7 mouse cellular contexts compared by ENCODE assay signal in the genomic region with DNA sequence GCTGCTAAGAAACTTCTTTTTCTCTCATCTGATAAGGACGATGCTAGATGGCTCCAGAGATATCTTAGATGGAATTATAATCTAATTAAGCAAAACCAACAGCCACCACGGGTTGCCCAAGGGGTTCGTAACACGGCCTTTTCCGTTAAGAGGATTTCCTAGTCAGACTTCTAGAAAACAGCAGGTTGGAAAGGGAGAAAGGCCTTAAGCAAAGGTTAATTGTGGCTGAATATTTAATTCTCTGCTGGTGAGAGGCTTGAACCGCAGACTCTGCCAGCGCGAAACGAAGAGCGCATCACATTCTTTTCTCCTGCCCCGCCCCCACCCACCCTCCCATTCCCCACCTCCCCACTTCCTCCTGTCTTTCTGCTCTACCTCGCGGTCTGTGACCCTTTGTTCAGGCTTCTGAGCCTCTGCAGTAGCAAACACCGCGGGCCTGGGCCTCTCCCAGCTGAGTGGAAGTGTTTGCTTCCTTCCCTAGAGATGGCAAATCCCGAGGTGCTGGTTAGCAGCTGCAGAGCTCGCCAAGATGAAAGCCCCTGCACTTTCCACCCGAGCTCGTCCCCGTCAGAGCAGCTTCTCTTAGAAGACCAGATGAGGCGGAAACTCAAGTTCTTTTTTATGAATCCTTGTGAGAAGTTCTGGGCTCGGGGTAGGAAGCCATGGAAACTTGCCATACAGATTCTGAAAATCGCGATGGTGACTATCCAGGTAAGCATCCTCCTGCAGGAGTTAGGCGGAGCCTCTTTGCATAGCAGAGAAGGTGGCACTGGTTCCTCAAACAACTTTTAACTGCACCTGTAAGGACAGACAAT. TPM values are rescaled to one million over a fixed set of nuclear protein-coding genes. Genes with fewer than 3 reads are reported as not detected.
DNase-seq lines count a peak whose midpoint lies in the region; ATAC-seq and TF ChIP-seq lines count a peak whose summit lies in the region.

No protein-coding gene starts in this region.

- H3K9ac ChIP-seq in CH12.LX (ENCODE audit: insufficient read depth, low read depth) = peak overlapping the region; percentile 90
- no peak overlapping the region for H3K9ac ChIP-seq in hindbrain, embryonic 14.5 days
- H3K9ac ChIP-seq in midbrain, embryonic 13.5 days (replicated peaks) = peak overlapping the region; percentile 49; the same call in 1 of the 2 replicates

- no peak for TF ChIP-seq CTCF in CH12.LX (conservative IDR thresholded peaks at IDR 0.05 in 1 of 2, IDR thresholded peaks at IDR 0.05 in 1 of 2; ENCODE audit: low read depth in 2 of 2, low read length in 2 of 2)

- in situ Hi-C loops in CH12.LX (cut with MboI; ENCODE audit: low pct_ligation_motif_present, low pct_unique_long_range_greater_than_20kb, low sequenced_read_pairs) = no loop called here

- H3K27me3 ChIP-seq in CH12.LX (replicated peaks) = no peaks in the 10 kb centered on the region
- H3K27me3 ChIP-seq in hindbrain, embryonic 14.5 days (ENCODE audit: control insufficient read depth, insufficient read depth, low read length) = peaks cover 21% of the 10 kb centered on the region
- H3K27me3 ChIP-seq in midbrain, embryonic 13.5 days = peaks cover 25% of the 10 kb centered on the region

- peaks cover 18 to 58% of the 10 kb centered on the region in 2 experiments for H3K4me1 ChIP-seq in CH12.LX (ENCODE audit: control insufficient read depth in 1 of 2, insufficient read depth in 2 of 2)
- peaks cover 3% of the 10 kb centered on the region; the same call in 1 of the 2 replicates for H3K4me1 ChIP-seq in hindbrain, embryonic 14.5 days (replicated peaks; ENCODE audit: control insufficient read depth, insufficient read depth, low read length)
- H3K4me1 ChIP-seq in midbrain, embryonic 13.5 days (replicated peaks) = peaks cover 16% of the 10 kb centered on the region

- WGBS in hindbrain, embryonic 14.5 days = 7% methylated on average over 25 of the region's 25 CpGs
- WGBS in midbrain, embryonic 13.5 days = 5% methylated on average over 25 of the region's 25 CpGs

- peak overlapping the region; percentile 63 for H3K27ac ChIP-seq in CH12.LX (ENCODE audit: insufficient read depth, low read depth)
- H3K27ac ChIP-seq in hindbrain, embryonic 14.5 days = no peak overlapping the region
- no peak overlapping the region for H3K27ac ChIP-seq in midbrain, embryonic 13.5 days

- peak; percentile 55 for ATAC-seq in activated CD4-positive, CD25-positive, alpha-beta regulatory T cell, adult 4 months
- no peak for ATAC-seq in hindbrain, embryonic 14.5 days (ENCODE audit: low FRiP score)
- peak; percentile 59 for ATAC-seq in midbrain, embryonic 13.5 days

- dilution Hi-C loops in CH12.LX (cut with MboI; ENCODE audit: extremely low pct_ligation_motif_present, extremely low pct_unique_long_range_greater_than_20kb, low sequenced_read_pairs) = no loop called here

- DNase-seq in CH12.LX (ENCODE audit: extremely low read depth) = peak; percentile 76
- no peak for DNase-seq in hindbrain, embryonic 14.5 days (ENCODE audit: low spot score)
- DNase-seq in thymus, postnatal 4 days = peak; percentile 80
- no peak for DNase-seq in adrenal gland, postnatal 10 days
- no peak for DNase-seq in frontal cortex, postnatal 14 days (ENCODE audit: low spot score in 2 of 2)

- H3K9me3 ChIP-seq in CH12.LX (replicated peaks; ENCODE audit: low read length) = no peaks in the 10 kb centered on the region
- no peaks in the 10 kb centered on the region for H3K9me3 ChIP-seq in hindbrain, embryonic 14.5 days (ENCODE audit: control insufficient read depth, low read length)
- H3K9me3 ChIP-seq in midbrain, embryonic 13.5 days = no peaks in the 10 kb centered on the region

- peak; percentile 67; the same call in 1 of the 2 replicates for TF ChIP-seq POLR2A in CH12.LX (IDR thresholded peaks at IDR 0.05; ENCODE audit: low read depth, low read length)

- no peaks in the 10 kb centered on the region for H3K36me3 ChIP-seq in CH12.LX (replicated peaks in 1 of 2; ENCODE audit: control insufficient read depth in 1 of 2, insufficient read depth in 1 of 2, low read length in 1 of 2)
- H3K36me3 ChIP-seq in hindbrain, embryonic 14.5 days (replicated peaks; ENCODE audit: control insufficient read depth, insufficient read depth) = no peaks in the 10 kb centered on the region
- H3K36me3 ChIP-seq in midbrain, embryonic 13.5 days = no peaks in the 10 kb centered on the region

- H3K4me2 ChIP-seq in CH12.LX (ENCODE audit: insufficient read depth, low read depth, poor library complexity, severe bottlenecking) = peak overlapping the region; percentile 62
- H3K4me2 ChIP-seq in hindbrain, embryonic 14.5 days (replicated peaks) = peak overlapping the region; percentile 35
- peak overlapping the region; percentile 41 for H3K4me2 ChIP-seq in midbrain, embryonic 13.5 days (replicated peaks)

- no peak for TF ChIP-seq RAD21 in CH12.LX (IDR thresholded peaks at IDR 0.05; ENCODE audit: low read depth, low read length)

- H3K79me2 ChIP-seq in CH12.LX (replicated peaks; ENCODE audit: control insufficient read depth, extremely low read depth, insufficient read depth, poor library complexity, severe bottlenecking) = no peaks in the 10 kb centered on the region

- TF ChIP-seq EP300 in CH12.LX (IDR thresholded peaks at IDR 0.05; ENCODE audit: low read length) = no peak

- H3K4me3 ChIP-seq in CH12.LX (replicated peaks in 1 of 3; ENCODE audit: low read depth in 2 of 3, low read length in 2 of 3, poor library complexity in 1 of 3) = peak overlapping the region; percentile 50 to 65 (median 53)
- H3K4me3 ChIP-seq in hindbrain, embryonic 14.5 days (replicated peaks; ENCODE audit: low read length) = no peak overlapping the region; the same call in 1 of the 2 replicates
- H3K4me3 ChIP-seq in midbrain, embryonic 13.5 days (replicated peaks) = peak overlapping the region; percentile 17

TF ChIP-seq in CH12.LX, 34 proteins besides CTCF, POLR2A, EP300 and RAD21:
- TF ChIP-seq BHLHE40 (IDR thresholded peaks at IDR 0.05; ENCODE audit: low read depth, low read length) = no peak
- TF ChIP-seq TCF12 (IDR thresholded peaks at IDR 0.05; ENCODE audit: low read depth, low read length) = peak; percentile 53; the same call in 1 of the 2 replicates
- TF ChIP-seq UBTF (IDR thresholded peaks at IDR 0.05; ENCODE audit: low read depth, low read length) = 0 out of 2 replicates have a peak, but pooled peaks have one; percentile 15
- 0 out of 2 replicates have a peak, but pooled peaks have one; percentile 25 for TF ChIP-seq CHD1 (IDR thresholded peaks at IDR 0.05; ENCODE audit: low read depth, low read length)
- peak; percentile 46 for TF ChIP-seq JUND (conservative IDR thresholded peaks at IDR 0.05; ENCODE audit: low read depth, low read length)
- TF ChIP-seq E2F4 (IDR thresholded peaks at IDR 0.05; ENCODE audit: insufficient replicate concordance, low read depth, low read length) = 0 out of 2 replicates have a peak, but pooled peaks have one; percentile 53
- TF ChIP-seq MEF2A (IDR thresholded peaks at IDR 0.05; ENCODE audit: borderline replicate concordance, low read depth, low read length) = no peak
- TF ChIP-seq CHD2 (IDR thresholded peaks at IDR 0.05; ENCODE audit: low read length) = peak; percentile 60; the same call in 1 of the 2 replicates
- no peak for TF ChIP-seq MXI1 (IDR thresholded peaks at IDR 0.05; ENCODE audit: low read depth, low read length)
- peak; percentile 12; the same call in 1 of the 2 replicates for TF ChIP-seq NELFE (IDR thresholded peaks at IDR 0.05; ENCODE audit: low read depth, low read length)
- peak; percentile 79; the same call in 1 of the 2 replicates for TF ChIP-seq RCOR1 (conservative IDR thresholded peaks at IDR 0.05; ENCODE audit: low read depth, low read length)
- no peak for TF ChIP-seq ZKSCAN1 (IDR thresholded peaks at IDR 0.05; ENCODE audit: borderline replicate concordance, low read depth, low read length)
- TF ChIP-seq MYC (IDR thresholded peaks at IDR 0.05; ENCODE audit: low read depth, low read length) = peak; percentile 42; the same call in 1 of the 2 replicates
- 0 out of 2 replicates have a peak, but pooled peaks have one; percentile 28 for TF ChIP-seq TBP (conservative IDR thresholded peaks at IDR 0.05; ENCODE audit: low read depth, low read length)
- TF ChIP-seq SIN3A (IDR thresholded peaks at IDR 0.05; ENCODE audit: low read length) = peak; percentile 62
- peak; percentile 19; the same call in 1 of the 2 replicates for TF ChIP-seq IRF4 (IDR thresholded peaks at IDR 0.05; ENCODE audit: low read depth, low read length)

RNA-seq across cellular contexts. Expression of a gene that starts 4.3 kb away (rescaled TPM):
- total RNA-seq in CH12.LX (2012; rRNA removed) (7.2 and 11.3 TPM in 2 replicates), CH12.LX (2014; rRNA removed) (5.3 and 6.4 TPM in 2 replicates)
- polyA plus RNA-seq in CH12.LX (2012; ENCODE audit: insufficient read length, low read depth) = 5.2 and 7.2 TPM in 2 replicates
- 1 to 10 TPM; 3.4 to 5.1 TPM for polyA plus RNA-seq in activated CD4-positive, CD25-positive, alpha-beta regulatory T cell, adult 4 months (2017; shearing (Covaris generic))
- 0.27 and 0.82 TPM in 2 replicates for polyA plus RNA-seq in hindbrain, embryonic 14.5 days (2014; fragmentation: Nextera tagmentation; extraction: Ambion mirVana)
- polyA plus RNA-seq in midbrain, embryonic 13.5 days (2015; fragmentation: Nextera tagmentation; extraction: Ambion mirVana) = 0.95 and 0.96 TPM in 2 replicates
- total RNA-seq in adrenal gland, postnatal 10 days (2021) = under 1 TPM; 0.55 to 0.90 TPM

RNA-seq across cellular contexts. Expression of a gene that starts 13.6 kb away (rescaled TPM):
- total RNA-seq in CH12.LX (2012; rRNA removed) (not detected in 2 replicates), CH12.LX (2014; rRNA removed) (not detected in 2 replicates)
- polyA plus RNA-seq in CH12.LX (2012; ENCODE audit: insufficient read length, low read depth) = not detected in 2 replicates
- polyA plus RNA-seq in activated CD4-positive, CD25-positive, alpha-beta regulatory T cell, adult 4 months (2017; shearing (Covaris generic)) = not detected
- 1.8 and 2.8 TPM in 2 replicates for polyA plus RNA-seq in hindbrain, embryonic 14.5 days (2014; fragmentation: Nextera tagmentation; extraction: Ambion mirVana)
- 0.14 and 0.57 TPM in 2 replicates for polyA plus RNA-seq in midbrain, embryonic 13.5 days (2015; fragmentation: Nextera tagmentation; extraction: Ambion mirVana)
- total RNA-seq in adrenal gland, postnatal 10 days (2021) = under 1 TPM; 0.15 to 0.39 TPM

RNA-seq across cellular contexts. Expression of a gene that starts 28.1 kb away (rescaled TPM):
- total RNA-seq in CH12.LX (2012; rRNA removed) (32.0 and 43.8 TPM in 2 replicates), CH12.LX (2014; rRNA removed) (31.0 and 35.8 TPM in 2 replicates)
- polyA plus RNA-seq in CH12.LX (2012; ENCODE audit: insufficient read length, low read depth) = 34.9 and 35.1 TPM in 2 replicates
- 10 to 100 TPM in 1 of 2 experiments, 1 to 10 TPM in 1; 5.6 to 11.7 TPM for polyA plus RNA-seq in activated CD4-positive, CD25-positive, alpha-beta regulatory T cell, adult 4 months (2017; shearing (Covaris generic))
- 0.11 TPM in 1 of 2 replicates, not detected in the other for polyA plus RNA-seq in hindbrain, embryonic 14.5 days (2014; fragmentation: Nextera tagmentation; extraction: Ambion mirVana)
- 0.22 and 0.35 TPM in 2 replicates for polyA plus RNA-seq in midbrain, embryonic 13.5 days (2015; fragmentation: Nextera tagmentation; extraction: Ambion mirVana)
- 1 to 10 TPM; 1.7 to 1.9 TPM for total RNA-seq in adrenal gland, postnatal 10 days (2021)

Comparison
In these comparisons a context has a peak if more than half of its experiments do, and no peak if none do; other contexts are left out.
1. DNase-seq: peak in CH12.LX (single experiment) and thymus, postnatal 4 days (single experiment); none in hindbrain, embryonic 14.5 days (single experiment), adrenal gland, postnatal 10 days (single experiment) and frontal cortex, postnatal 14 days (0 of 2).
2. Peak in every context shown above with its lines, with median percentiles within 50 percentile points of each other: H3K4me2 ChIP-seq.